Mouse (Mus musculus) lung, postnatal 25 days (tissue): ENCODE results near the gene Gm17304.

Experiments
- DNase-seq: peaks from one replicate; pipeline ENCODE4 v3.0.0; 2022; ENCODE audit warnings: low spot score

The Gm17304 gene

DNA sequence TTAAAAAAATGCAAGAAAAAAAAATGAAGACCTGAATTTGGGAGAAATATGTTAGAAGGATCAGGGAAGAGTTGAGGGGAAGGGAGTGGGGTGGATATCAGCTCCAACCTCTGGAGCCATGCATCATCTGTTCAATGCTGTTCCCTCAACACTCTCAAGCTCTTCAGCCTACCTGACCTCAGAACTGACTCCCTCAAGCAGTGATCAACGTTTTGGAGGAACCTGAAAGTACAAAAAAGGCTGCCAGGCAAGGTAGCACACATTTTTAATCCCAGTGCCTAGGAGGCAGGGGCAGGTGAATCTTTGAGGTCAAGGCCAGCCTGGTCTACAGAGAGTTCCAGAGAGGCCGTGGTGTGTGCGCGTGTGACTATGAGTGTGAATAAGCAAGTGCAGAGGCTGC, at the start of gene Gm17304:
Gene Gm17304 (plus strand): TSS at position 301 of the 400 bp plus-strand sequence.
- DNase-seq = no peak

DNA sequence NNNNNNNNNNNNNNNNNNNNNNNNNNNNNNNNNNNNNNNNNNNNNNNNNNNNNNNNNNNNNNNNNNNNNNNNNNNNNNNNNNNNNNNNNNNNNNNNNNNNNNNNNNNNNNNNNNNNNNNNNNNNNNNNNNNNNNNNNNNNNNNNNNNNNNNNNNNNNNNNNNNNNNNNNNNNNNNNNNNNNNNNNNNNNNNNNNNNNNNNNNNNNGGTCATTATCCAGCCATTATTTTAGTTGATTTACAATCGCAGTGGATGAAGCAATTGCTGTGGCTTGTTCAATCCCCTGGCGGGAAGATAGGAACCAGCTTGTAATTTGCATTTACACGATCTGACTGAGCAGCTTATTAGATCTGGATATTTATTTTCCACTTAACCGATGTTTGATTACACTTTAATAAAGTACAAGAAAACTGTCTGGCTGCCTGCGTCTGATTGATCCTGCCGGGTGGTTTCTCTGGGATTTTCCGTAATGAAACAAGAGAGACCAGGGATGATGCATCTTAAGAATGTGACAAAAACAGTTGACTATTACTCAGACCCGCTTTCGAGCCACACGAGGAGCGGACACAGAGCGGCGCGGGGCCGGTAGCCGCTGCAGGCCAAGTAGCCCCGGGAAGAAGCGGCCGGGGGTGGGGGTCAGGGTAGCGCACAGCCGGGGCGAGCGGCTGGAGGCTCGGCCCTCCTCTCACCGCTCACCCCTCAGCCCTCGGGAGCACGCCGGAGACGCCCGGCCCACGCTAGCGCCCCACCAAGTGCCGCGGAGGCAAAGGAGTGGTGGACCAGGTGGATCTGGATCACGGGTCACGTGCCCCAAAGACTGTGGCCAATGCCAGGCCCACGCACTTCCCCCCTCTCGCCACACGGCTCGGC, 48.0 kb upstream of the Gm17304 start:
- no peak for DNase-seq

DNA sequence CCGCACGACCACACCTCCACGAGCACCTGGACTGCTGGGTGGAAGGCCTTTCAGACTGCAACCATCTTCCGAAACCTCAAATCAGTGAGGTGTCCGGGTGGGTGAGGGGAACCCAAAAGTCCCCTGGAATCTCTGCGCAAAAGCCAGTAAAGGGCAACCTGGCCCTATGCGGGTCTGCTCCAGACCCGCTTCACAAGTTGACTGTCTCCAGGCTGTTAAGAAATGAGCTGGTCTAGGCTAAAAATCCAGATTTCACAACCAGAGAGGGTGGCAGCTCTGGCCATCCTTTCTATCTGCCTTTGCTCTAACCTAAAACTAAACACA, 47.4 kb upstream of the Gm17304 start:
- no peak for DNase-seq

DNA sequence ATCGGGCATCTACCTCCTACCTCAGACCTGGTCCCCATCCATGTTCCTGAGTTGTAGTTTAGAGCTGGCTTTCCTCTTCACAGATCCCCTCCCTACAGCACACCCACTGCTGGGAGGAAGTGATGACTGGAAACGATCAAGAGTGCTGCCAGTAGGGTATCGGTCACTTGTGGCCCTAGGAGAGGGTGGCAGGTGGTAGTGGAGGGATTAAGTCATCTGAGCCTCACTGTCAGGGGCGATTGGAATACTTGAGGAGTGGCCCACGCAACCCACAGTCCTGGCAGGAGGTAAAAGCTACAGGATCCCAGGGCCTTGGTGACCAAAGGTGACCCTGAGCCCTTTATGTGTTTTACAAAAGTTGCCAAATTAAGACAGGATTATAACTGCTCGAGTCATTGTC, 42.9 kb upstream of the Gm17304 start:
- DNase-seq = no peak

DNA sequence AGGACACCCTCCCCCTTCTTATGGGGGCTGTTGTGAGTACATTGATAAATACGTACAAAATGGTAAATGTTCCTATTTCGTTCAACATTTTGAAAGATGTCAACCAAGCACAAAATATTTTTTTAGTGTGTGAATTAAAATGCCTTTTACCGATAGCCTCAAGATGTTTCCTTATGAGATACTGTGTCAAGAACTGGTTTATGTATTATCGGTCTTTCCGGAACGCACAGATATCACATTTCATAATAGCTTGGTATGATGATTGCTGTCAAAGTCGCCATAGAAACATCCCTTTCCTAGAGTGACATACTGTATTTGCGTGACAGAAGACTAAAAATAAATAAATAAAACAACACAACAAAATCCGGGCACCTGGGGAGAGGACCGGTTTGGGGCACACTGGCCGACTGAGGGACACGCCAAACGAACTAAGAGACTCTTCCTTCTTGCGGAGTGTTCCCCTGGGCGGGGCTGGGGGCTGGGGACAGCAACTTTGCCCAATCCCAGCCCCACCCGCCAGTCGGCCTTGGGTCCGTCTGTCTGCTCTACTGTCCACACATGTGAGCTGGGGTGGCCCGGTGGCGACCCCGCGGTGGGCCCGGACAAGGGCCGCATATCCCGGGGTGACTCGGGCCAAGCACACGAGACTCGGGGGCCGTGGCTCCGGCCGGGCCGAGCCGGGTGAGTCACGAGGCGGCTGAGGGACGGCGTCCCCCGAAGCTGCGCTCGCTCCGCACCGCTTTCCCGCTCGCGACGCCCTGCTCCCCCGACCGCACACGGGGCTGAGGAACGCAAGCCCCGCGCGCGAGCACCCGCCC, 34.9 kb upstream of the Gm17304 start:
- DNase-seq = peak; percentile 3

DNA sequence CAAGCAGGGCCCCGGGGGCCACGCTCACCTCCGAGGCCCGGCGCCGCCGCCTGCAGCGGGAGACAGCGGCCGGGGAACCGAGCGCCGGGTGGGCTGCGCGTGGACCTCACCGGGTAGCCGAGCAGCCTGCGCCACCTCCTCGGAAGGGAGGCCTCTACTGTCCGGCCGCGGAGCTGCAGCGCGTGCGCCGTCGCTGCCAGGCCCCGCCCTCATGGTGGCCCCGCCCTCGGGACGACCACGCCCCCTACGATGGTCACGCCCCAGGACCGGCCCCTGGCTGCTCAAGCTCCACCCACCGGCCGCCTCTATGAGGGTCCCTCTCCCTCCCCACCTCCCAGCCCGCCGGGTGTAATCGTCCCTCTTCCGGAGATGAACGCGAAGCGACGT, 34.3 kb upstream of the Gm17304 start:
- peak; percentile 74 for DNase-seq

DNA sequence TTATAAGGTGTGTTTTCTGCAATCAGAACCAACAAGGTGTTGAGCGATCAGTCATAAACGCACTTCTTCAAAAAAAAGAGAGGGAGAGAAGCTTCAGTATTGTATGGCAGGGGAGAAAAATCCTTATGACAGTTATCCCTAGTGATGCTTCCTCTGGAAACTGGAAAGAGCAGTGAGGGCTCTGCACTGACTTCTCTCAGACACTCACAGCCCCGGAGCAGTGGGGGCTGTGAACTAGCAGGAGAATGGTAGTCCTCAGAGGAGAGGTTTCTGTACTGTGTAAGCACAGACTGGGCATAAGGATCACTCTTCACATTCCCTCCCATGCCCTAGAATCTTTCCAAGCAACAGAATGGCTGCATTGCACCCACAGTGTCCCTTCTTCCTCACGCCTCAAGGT, 33.8 kb upstream of the Gm17304 start:
- no peak for DNase-seq

DNA sequence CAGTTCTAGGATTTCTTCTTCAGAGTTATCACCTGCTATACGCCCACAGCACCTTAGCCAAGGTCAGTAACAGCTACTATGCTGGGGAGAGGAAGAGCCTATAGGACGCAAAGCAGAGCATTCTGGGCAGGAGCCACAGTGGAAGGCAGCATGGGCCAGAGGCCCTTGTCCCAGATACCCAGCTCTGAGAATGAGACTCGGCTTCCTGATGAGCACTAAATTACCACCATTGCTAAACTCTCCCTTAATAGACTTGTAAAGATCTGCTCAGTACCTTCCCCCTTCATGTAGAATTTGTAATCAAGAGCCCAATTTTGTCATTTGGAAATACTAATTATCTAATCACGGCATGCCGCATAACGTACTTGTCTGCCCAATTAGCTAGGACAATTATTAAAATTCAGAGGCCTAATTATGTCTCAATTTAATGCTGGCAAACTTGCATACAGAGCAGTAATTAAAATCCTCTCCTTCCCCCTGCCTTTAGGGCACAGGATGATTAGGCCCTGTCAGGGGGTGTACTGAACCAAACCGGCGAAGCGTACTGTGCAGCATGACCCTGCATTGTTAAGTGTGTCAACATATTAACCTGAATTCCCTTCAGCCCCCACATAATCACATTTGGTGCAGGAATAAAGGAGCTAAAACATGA, 31.5 kb upstream of the Gm17304 start:
- no peak for DNase-seq

DNA sequence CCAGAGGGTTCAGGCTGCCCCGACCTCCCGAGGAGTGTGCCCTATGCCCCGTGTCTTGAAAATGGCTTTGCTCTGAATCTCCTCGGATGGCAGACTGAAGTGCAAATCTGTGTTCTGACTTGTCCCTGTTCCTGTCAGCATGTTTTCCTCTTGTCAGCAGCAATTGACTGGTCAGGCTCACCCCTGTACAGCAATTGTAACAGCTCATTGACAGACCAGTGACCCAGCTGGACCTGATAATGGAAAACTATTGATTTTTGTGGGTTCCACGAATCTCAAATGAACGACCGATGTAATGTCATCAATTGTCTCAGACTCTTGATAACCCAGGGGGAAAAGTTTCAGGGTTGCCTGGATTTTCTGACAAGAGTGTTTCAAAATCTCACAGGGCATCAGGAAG, 28.0 kb upstream of the Gm17304 start:
- DNase-seq = no peak

DNA sequence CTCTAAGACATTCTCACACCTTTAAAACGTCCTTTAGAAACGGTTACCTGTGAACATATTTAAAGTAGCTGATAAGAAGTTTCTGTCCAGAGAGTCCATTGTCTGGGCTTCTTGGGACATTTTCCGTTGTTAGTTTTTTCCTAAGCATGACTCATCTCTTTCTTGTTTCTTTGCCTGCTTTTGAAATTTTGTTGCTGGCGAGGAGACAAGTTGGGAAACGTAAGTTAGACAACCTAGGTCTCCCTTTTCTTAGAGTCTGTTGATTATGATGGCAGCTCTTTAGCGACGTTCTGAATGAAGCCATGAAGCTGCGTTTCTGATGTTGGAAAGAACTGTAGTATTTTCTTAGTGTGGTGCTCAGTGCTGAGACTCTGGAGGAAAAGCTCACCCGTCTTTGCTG, 19.9 kb upstream of the Gm17304 start:
- DNase-seq = no peak

DNA sequence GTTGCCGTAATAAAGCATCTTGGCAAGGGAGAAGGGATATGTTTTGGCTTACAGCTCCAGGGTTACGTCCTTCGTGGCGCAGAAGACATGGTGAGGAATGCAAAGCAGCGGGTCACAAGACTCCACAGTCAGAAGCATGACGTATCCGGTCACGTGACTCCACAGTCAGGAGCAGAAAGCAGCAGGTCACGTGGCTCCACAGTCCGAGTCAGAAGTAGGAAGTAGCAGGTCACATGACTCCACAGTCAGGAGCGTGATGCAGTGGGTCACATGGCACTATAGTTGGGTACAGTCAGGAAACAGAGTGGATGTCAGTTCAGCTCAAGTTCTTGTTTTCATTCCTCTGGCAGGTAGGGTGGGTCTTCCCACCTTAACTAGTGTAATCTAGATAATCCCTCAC, 19.2 kb upstream of the Gm17304 start:
- DNase-seq = no peak

DNA sequence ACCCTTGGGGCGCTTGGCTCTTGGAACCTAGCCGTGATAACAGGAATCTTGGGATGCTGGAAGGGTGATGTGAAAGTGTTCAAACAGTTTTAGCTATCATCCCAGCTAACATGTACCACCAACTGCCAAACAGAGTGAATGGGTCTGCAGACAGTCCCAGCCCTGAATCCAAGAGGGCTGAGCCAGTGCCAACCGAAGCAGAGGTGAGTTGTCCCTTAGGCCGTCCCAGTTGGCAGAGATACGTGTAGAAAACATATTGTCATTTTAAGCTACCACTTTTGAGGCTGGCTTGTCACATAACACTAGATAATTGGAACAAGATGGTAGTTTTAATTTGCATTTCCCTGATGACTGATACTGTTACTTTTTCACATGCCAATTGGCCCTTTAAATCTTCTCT, 18.2 kb upstream of the Gm17304 start:
- no peak for DNase-seq

DNA sequence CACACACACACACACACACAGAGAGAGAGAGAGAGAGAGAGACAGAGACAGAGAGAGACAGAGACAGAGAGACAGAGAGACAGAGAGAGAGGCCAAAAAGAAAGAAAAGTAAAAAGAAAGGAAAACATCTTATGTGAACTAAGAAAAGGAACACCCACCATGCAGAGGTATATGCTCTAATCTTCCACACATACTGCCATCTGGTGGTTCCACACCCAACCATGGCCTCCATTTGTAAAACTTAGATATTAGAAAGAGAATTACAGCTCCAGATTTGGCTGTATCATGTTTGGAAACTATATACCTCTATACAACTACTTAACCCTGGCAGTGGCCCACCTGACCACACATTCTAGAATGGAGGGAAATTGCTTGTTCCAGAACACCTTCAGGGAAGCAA, 14.5 kb upstream of the Gm17304 start:
- DNase-seq = no peak

DNA sequence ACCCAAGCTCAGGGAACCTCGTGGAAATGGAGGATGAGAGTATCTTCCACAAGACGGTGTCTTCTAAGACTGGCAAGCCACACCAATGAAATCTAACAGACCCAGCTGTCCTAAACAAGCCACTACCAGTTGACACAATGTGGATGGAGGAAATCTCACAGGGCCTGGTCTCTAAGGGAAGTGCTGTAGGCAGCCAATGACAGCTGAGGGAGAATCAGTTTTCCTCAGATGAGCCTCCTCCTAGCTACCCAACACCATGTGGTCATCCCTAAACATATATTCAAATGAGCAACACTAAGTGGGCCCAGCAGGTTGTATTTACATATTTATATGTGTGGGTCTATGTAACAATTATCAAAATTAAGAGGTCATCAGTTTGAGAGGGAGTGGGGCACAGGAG, 11.4 kb upstream of the Gm17304 start:
- DNase-seq = no peak

DNA sequence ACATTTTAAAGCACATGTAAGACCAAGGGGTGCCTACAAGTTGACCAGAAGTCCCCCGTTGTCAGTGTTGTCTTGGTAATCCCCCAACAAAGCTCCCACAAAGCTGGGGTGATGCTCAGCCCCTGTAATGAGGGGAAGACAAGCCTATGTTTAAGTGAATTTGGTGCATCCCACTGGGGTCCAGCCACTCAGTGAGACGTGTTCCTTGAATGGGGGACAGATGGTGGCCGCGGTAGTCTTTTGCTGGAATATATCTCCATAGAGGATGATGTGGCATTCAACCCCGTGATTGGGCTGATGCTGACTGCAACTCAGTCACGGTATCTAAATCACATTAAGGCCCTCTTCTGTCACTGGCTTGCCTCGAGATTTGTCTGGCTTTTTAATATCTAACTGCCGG, 9.4 kb upstream of the Gm17304 start:
- no peak for DNase-seq

DNA sequence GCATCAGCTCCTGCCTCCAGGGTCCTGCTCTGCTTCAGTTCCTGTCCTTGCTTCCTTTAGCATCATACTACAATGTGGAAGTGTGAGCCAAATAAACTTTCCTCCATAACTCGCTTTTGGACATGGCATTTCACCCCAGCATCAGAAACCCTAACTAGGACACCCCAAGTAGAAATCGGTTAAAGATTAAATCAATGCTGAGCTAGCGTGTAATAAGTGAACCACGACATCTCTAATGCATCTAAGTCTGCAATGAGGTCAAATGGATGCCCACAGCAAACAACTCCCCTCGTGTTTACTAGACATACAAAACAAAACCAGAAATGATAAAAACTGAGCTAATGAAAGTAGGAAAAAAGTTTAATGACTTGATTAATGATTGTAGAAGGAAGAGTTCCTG, 4.5 kb upstream of the Gm17304 start:
- no peak for DNase-seq

DNA sequence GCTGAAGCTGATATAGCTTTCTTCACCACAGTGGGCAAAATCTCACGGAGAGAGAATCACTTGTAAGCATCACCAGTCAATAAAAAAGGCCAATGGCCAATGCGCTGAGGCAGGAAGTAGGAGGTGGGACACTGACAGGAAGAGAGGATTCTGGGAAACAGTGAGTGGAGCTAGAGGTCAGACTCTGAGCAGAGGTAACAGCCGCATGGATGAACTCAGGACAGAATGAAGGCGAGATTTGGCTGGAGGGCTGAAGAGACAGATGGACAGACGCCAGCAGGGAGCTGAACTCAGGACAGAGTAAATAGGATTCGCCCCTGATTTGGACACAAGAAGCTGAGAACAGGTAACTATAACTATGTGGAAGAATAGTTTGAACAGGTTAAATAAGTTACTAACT, 3.8 kb upstream of the Gm17304 start:
- DNase-seq = no peak

DNA sequence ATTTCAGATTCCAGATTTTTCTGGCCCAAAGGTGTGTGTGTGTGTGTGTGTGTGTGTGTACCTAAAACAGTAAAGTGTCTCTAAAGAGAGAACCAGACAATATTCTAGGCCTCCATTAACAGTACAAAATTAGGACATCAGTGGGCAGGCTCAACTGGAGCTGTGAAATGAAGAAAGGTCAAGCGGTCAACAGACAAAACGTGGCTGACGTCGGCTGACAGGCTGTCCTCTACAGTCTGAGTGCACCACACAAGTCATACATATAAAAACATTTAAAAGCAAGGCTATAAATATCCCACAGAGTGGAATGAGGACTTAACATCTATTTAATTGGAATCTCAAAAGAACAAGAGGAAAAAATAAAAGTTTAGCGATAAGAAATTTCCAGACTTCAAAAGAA, 1.8 kb upstream of the Gm17304 start:
- no peak for DNase-seq

DNA sequence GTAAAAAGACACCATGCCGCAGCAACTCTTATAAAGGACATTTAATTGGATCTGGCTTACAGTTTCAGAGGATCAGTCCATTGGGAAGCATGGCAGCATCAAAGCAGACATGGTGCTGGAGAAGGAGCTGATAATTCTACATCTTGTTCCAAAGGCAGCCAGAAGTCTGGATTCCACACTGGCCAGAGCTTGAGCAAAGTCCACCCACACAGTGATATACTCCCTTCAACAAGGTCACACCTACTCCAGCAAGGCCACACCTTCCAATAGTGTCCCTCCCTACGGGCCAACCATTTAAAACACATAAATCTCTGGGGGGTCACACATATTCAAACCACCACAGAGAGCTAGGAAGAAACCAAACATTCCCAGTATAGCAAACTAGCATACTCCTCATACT, 3.3 kb downstream of the Gm17304 start:
- no peak for DNase-seq

DNA sequence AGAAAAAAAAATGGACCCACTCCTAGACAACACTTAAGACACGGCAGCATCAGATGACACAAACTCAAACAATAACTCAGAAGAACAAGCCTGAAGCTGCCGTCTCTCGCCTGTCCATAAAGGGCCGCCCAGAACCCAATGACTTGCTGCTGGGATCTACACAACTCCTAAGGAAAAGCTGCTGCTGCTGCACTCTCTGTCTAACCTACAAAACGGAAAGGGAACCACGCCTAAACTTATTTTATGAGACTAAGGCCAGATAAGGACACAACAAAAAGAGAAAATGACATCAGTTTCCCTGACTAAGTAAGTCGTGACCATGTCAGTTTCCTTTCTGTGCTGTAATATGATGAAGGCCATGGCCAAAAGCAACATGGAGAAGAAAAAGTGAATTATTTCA, 5.7 kb downstream of the Gm17304 start:
- no peak for DNase-seq

DNA sequence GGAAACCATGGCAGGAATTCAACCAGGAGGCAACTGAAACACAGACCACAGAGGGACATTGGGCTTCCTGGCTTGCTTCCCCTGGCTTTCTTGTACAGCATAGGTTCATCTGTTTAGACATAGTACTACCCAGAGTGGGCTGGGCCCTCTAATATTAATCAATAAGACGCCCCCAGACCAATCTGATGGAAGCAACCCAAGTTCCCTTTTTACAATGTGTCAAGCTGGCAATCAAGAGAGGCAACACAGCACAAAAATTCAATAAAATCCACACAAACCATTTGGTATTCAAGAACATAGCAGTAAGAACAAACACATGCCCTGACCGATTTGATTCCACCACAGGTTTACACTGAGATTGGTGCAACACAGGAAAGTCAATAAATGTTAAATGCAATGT, 6.1 kb downstream of the Gm17304 start:
- no peak for DNase-seq

DNA sequence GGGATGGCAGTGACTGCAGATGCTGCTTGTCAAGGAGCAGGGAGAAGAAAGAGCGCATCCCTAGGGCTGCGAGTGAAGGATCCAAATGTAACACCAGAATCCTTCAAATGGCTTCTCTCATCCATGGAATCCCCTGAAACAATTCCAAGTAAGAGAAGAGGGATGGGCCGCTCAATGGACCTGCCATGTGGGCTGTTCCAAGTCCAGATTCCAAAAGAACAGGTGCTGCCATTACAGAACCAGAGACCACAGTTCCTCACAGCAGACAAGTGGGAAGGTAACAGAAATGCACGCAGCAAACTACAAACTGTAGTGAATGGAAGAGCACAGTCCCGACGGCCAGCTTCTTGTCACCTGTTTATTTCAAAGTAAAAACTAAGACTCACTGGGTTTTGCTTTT, 11.5 kb downstream of the Gm17304 start:
- DNase-seq = no peak

DNA sequence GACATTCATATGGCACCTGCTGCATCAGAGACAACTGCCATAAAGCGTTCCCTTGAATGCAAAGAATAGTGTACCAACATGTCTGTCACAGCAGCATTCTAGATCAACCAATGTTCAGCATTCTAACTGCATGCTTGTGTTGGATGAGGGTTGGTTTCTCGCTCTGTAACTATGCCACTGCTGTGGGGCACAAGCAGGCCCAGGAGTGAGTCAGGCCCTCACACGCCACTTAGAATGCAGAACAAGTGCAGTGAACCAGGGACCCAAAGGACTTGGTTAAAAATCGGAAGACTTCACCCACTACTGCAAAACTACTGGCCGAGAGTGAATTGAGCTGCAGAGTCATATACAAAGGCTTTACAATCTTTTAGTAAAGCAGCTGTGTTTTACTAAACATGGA, 13.3 kb downstream of the Gm17304 start:
- DNase-seq = no peak
